Mouse (Mus musculus) thymus, adult 2 months (tissue): Measurements from ENCODE around the gene Rpl18.

Source experiments
- CTCF ChIP-seq: fragments of 200-500 bp; IDR thresholded peaks from 2 replicates; pipeline ENCODE4 v1.5.1; 2012; ENCODE audit warnings: mild to moderate bottlenecking, control low read depth, low read length, moderate library complexity, borderline replicate concordance; ENCODE audit not compliant: control insufficient read depth, poor library complexity, insufficient read depth; ENCODE audit errors: extremely low read depth
- POLR2A ChIP-seq: fragments of 200-500 bp; IDR thresholded peaks from 2 replicates; pipeline ENCODE4 v1.6.1; 2012; ENCODE audit warnings: mild to moderate bottlenecking, low read length, control low read depth, moderate library complexity; ENCODE audit not compliant: control insufficient read depth, poor library complexity, insufficient read depth; ENCODE audit errors: extremely low read depth

DNA sequence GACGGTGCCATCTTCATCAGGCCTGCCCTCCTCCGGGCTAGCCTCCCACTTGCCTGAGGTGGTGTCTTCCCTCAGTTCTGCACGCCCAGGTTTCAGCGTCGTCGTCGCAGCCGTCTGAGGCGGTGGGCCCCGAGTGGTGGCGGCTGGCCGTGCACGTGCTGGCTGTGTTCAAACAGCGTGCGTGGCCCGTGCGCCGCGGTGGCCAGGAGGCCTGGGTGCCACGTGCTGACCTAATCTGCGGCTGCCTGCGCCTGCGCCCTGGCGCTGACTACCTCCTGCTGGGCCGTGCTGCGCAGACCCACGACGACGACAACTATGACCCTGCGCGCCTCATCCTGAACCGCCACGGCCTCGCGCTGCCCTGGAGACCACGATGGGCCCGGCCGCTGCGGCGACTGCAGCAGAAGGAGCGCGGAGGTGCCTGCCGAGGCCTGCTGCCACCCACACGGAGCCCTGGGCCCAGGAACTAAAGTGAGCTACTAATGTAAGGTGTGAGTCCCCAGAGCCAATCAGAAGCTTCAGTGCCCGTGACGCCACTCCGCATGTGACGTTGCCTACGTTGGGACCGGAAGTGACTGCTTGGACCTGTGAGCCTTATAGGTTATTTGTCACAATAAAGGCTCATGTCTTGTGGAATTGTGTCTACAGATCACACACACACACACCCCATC lies 21.2 kb upstream of the Rpl18 start, which contains the start of gene Sec1:
- no peak for TF ChIP-seq POLR2A
- TF ChIP-seq CTCF = no peak
